Mouse (Mus musculus): ENCODE data around the gene Bdh1. TPM values are rescaled to one million over a fixed set of nuclear protein-coding genes. Genes with fewer than 3 reads are reported as not detected.

Gene Bdh1
- polyA plus RNA-seq, 1 experiment from 2014 or later, result 33.4 TPM

- 54% methylated on average over 9 of the region's 9 CpGs for WGBS
Measured at GRCm38 (mm10) chr16:31436085-31436484, 14.0 kb downstream of the Bdh1 start.

GRCm38 (mm10) chr16:31437358-31437757, 15.3 kb downstream of the Bdh1 start:
- Histone ChIP-seq H3K36me3 (ENCODE audit: control insufficient read depth, insufficient read depth, low read length) (no peaks in the 10 kb centered on the region), H3K9ac (ENCODE audit: low read depth, low read length) (no peak overlapping the region), H3K4me2 (replicated peaks; ENCODE audit: low read depth, low read length) (no peak overlapping the region), H3K9me3 (ENCODE audit: control insufficient read depth, low read length) (no peaks in the 10 kb centered on the region), H3K27ac (ENCODE audit: low read depth, low read length) (no peak overlapping the region), H3K27me3 (ENCODE audit: control insufficient read depth, insufficient read depth, low read length) (no peaks in the 10 kb centered on the region), H3K4me1 (replicated peaks; ENCODE audit: control insufficient read depth, insufficient read depth, low read length) (no peaks in the 10 kb centered on the region; the same call in 1 of the 2 replicates), H3K4me3 (ENCODE audit: low read depth, low read length) (no peak overlapping the region)
- no peak for ATAC-seq (ENCODE audit: low FRiP score)
- DNase-seq (ENCODE audit: low spot score), result no peak
- 90% methylated on average over 11 of the region's 11 CpGs for WGBS

More at GRCm38 (mm10) chr16:31436085-31436484, 14.0 kb downstream of the Bdh1 start:
- Histone ChIP-seq H3K4me1 (replicated peaks; ENCODE audit: control insufficient read depth, insufficient read depth, low read length) (no peaks in the 10 kb centered on the region; the same call in 1 of the 2 replicates), H3K4me2 (replicated peaks; ENCODE audit: low read depth, low read length) (no peak overlapping the region), H3K4me3 (ENCODE audit: low read depth, low read length) (no peak overlapping the region), H3K9ac (ENCODE audit: low read depth, low read length) (no peak overlapping the region), H3K9me3 (ENCODE audit: control insufficient read depth, low read length) (no peaks in the 10 kb centered on the region), H3K36me3 (ENCODE audit: control insufficient read depth, insufficient read depth, low read length) (no peaks in the 10 kb centered on the region), H3K27me3 (ENCODE audit: control insufficient read depth, insufficient read depth, low read length) (no peaks in the 10 kb centered on the region), H3K27ac (ENCODE audit: low read depth, low read length) (no peak overlapping the region)
- no peak for DNase-seq (ENCODE audit: low spot score)
- ATAC-seq (ENCODE audit: low FRiP score), result no peak

- WGBS, result 94% methylated on average over 5 of the region's 5 CpGs
- DNase-seq (ENCODE audit: low spot score) (no peak), ATAC-seq (ENCODE audit: low FRiP score) (no peak)
- Histone ChIP-seq H3K27ac (ENCODE audit: low read depth, low read length) (no peak overlapping the region), H3K4me3 (ENCODE audit: low read depth, low read length) (no peak overlapping the region), H3K9me3 (ENCODE audit: control insufficient read depth, low read length) (no peaks in the 10 kb centered on the region), H3K9ac (ENCODE audit: low read depth, low read length) (no peak overlapping the region), H3K4me1 (replicated peaks; ENCODE audit: control insufficient read depth, insufficient read depth, low read length) (no peaks in the 10 kb centered on the region; the same call in 1 of the 2 replicates), H3K27me3 (ENCODE audit: control insufficient read depth, insufficient read depth, low read length) (no peaks in the 10 kb centered on the region), H3K36me3 (ENCODE audit: control insufficient read depth, insufficient read depth, low read length) (no peaks in the 10 kb centered on the region), H3K4me2 (replicated peaks; ENCODE audit: low read depth, low read length) (no peak overlapping the region)
Measured at GRCm38 (mm10) chr16:31439529-31439928, 17.4 kb downstream of the Bdh1 start.

GRCm38 (mm10) chr16:31440046-31440445, 18.0 kb downstream of the Bdh1 start:
- DNase-seq (ENCODE audit: low spot score), result no peak
- Histone ChIP-seq H3K9ac (ENCODE audit: low read depth, low read length) (no peak overlapping the region), H3K4me1 (replicated peaks; ENCODE audit: control insufficient read depth, insufficient read depth, low read length) (no peaks in the 10 kb centered on the region; the same call in 1 of the 2 replicates), H3K36me3 (ENCODE audit: control insufficient read depth, insufficient read depth, low read length) (no peaks in the 10 kb centered on the region), H3K4me3 (ENCODE audit: low read depth, low read length) (no peak overlapping the region), H3K27ac (ENCODE audit: low read depth, low read length) (no peak overlapping the region), H3K4me2 (replicated peaks; ENCODE audit: low read depth, low read length) (no peak overlapping the region), H3K27me3 (ENCODE audit: control insufficient read depth, insufficient read depth, low read length) (no peaks in the 10 kb centered on the region), H3K9me3 (ENCODE audit: control insufficient read depth, low read length) (no peaks in the 10 kb centered on the region)
- 94% methylated on average over 1 of the region's 1 CpGs for WGBS
- no peak for ATAC-seq (ENCODE audit: low FRiP score)

- no peak for DNase-seq (ENCODE audit: low spot score)
- Histone ChIP-seq H3K9ac (ENCODE audit: low read depth, low read length) (no peak overlapping the region), H3K27me3 (ENCODE audit: control insufficient read depth, insufficient read depth, low read length) (no peaks in the 10 kb centered on the region), H3K4me3 (ENCODE audit: low read depth, low read length) (no peak overlapping the region), H3K9me3 (ENCODE audit: control insufficient read depth, low read length) (no peaks in the 10 kb centered on the region), H3K4me1 (replicated peaks; ENCODE audit: control insufficient read depth, insufficient read depth, low read length) (no peaks in the 10 kb centered on the region), H3K4me2 (replicated peaks; ENCODE audit: low read depth, low read length) (no peak overlapping the region), H3K36me3 (ENCODE audit: control insufficient read depth, insufficient read depth, low read length) (no peaks in the 10 kb centered on the region), H3K27ac (ENCODE audit: low read depth, low read length) (no peak overlapping the region)
- WGBS, result 95% methylated on average over 6 of the region's 6 CpGs
- ATAC-seq (ENCODE audit: low FRiP score), result no peak
Measured at GRCm38 (mm10) chr16:31444521-31444920, 22.4 kb downstream of the Bdh1 start.

GRCm38 (mm10) chr16:31446067-31446853, 24.2 kb downstream of the Bdh1 start:
- WGBS, result 77% methylated on average over 15 of the region's 15 CpGs
- no peak overlapping the region for H3K27ac ChIP-seq (ENCODE audit: low read depth, low read length)
- no peak for ATAC-seq (ENCODE audit: low FRiP score)
- H3K36me3 ChIP-seq (ENCODE audit: control insufficient read depth, insufficient read depth, low read length), result no peaks in the 10 kb centered on the region
- H3K4me1 ChIP-seq (replicated peaks; ENCODE audit: control insufficient read depth, insufficient read depth, low read length), result no peaks in the 10 kb centered on the region
- no peak overlapping the region for H3K9ac ChIP-seq (ENCODE audit: low read depth, low read length)
- H3K9me3 ChIP-seq (ENCODE audit: control insufficient read depth, low read length), result no peaks in the 10 kb centered on the region
- no peak overlapping the region for H3K4me2 ChIP-seq (replicated peaks; ENCODE audit: low read depth, low read length)
- no peaks in the 10 kb centered on the region for H3K27me3 ChIP-seq (ENCODE audit: control insufficient read depth, insufficient read depth, low read length)
- no peak overlapping the region for H3K4me3 ChIP-seq (ENCODE audit: low read depth, low read length)
- DNase-seq (ENCODE audit: low spot score), result no peak

GRCm38 (mm10) chr16:31449973-31450372, 27.9 kb downstream of the Bdh1 start:
- H3K9me3 ChIP-seq (ENCODE audit: control insufficient read depth, low read length), result no peaks in the 10 kb centered on the region
- H3K4me2 ChIP-seq (replicated peaks; ENCODE audit: low read depth, low read length), result no peak overlapping the region
- ATAC-seq (ENCODE audit: low FRiP score) (no peak), DNase-seq (ENCODE audit: low spot score) (no peak)
- H3K4me3 ChIP-seq (ENCODE audit: low read depth, low read length), result no peak overlapping the region
- no peak overlapping the region for H3K9ac ChIP-seq (ENCODE audit: low read depth, low read length)
- H3K27me3 ChIP-seq (ENCODE audit: control insufficient read depth, insufficient read depth, low read length), result no peaks in the 10 kb centered on the region
- no peak overlapping the region for H3K27ac ChIP-seq (ENCODE audit: low read depth, low read length)
- 87% methylated on average over 4 of the region's 4 CpGs for WGBS
- H3K4me1 ChIP-seq (replicated peaks; ENCODE audit: control insufficient read depth, insufficient read depth, low read length), result no peaks in the 10 kb centered on the region
- no peaks in the 10 kb centered on the region for H3K36me3 ChIP-seq (ENCODE audit: control insufficient read depth, insufficient read depth, low read length)

GRCm38 (mm10) chr16:31451235-31451634, 29.2 kb downstream of the Bdh1 start:
- H3K9me3 ChIP-seq (ENCODE audit: control insufficient read depth, low read length), result no peaks in the 10 kb centered on the region
- H3K27me3 ChIP-seq (ENCODE audit: control insufficient read depth, insufficient read depth, low read length), result no peaks in the 10 kb centered on the region
- H3K4me1 ChIP-seq (replicated peaks; ENCODE audit: control insufficient read depth, insufficient read depth, low read length), result no peaks in the 10 kb centered on the region
- no peak overlapping the region for H3K27ac ChIP-seq (ENCODE audit: low read depth, low read length)
- no peak overlapping the region for H3K4me2 ChIP-seq (replicated peaks; ENCODE audit: low read depth, low read length)
- 60% methylated on average over 3 of the region's 3 CpGs for WGBS
- ATAC-seq (ENCODE audit: low FRiP score), result no peak
- no peak for DNase-seq (ENCODE audit: low spot score)
- no peak overlapping the region for H3K4me3 ChIP-seq (ENCODE audit: low read depth, low read length)
- no peak overlapping the region for H3K9ac ChIP-seq (ENCODE audit: low read depth, low read length)
- H3K36me3 ChIP-seq (ENCODE audit: control insufficient read depth, insufficient read depth, low read length), result no peaks in the 10 kb centered on the region

GRCm38 (mm10) chr16:31452467-31452866, 30.4 kb downstream of the Bdh1 start:
- H3K36me3 ChIP-seq (ENCODE audit: control insufficient read depth, insufficient read depth, low read length), result no peaks in the 10 kb centered on the region
- no peak overlapping the region for H3K27ac ChIP-seq (ENCODE audit: low read depth, low read length)
- no peaks in the 10 kb centered on the region for H3K9me3 ChIP-seq (ENCODE audit: control insufficient read depth, low read length)
- ATAC-seq (ENCODE audit: low FRiP score) (no peak), DNase-seq (ENCODE audit: low spot score) (no peak)
- no peak overlapping the region for H3K4me2 ChIP-seq (replicated peaks; ENCODE audit: low read depth, low read length)
- 75% methylated on average over 5 of the region's 7 CpGs for WGBS
- H3K4me1 ChIP-seq (replicated peaks; ENCODE audit: control insufficient read depth, insufficient read depth, low read length), result no peaks in the 10 kb centered on the region
- no peak overlapping the region for H3K9ac ChIP-seq (ENCODE audit: low read depth, low read length)
- H3K27me3 ChIP-seq (ENCODE audit: control insufficient read depth, insufficient read depth, low read length), result no peaks in the 10 kb centered on the region
- H3K4me3 ChIP-seq (ENCODE audit: low read depth, low read length), result no peak overlapping the region
